Mouse (Mus musculus) liver, embryonic 14.5 days (tissue): ENCODE data around the gene Park7.

ENCODE experiments used
- CTCF ChIP-seq: IDR thresholded peaks from 2 replicates; pipeline ENCODE4 v1.5.1; 2016; ENCODE audit warnings: antibody characterized with exemption, low read depth, control low read depth
- EP300 ChIP-seq: IDR thresholded peaks from 2 replicates; pipeline ENCODE4 v1.6.1; 2016; ENCODE audit warnings: antibody characterized with exemption, low read depth

GRCm38 (mm10) chr4:150855346-150855745 lies 58.9 kb downstream of the Park7 start:
- TF ChIP-seq CTCF (no peak), EP300 (no peak)
